Mouse (Mus musculus): ENCODE measurements at regions not wholly inside any gene's neighbourhood (a gene's known extent, or its start where the extent isn't known, plus 50 kb on each side); places are given as distances from the start of the nearest gene placed in this dataset.

- Histone ChIP-seq H3K36me3 (ENCODE audit: control insufficient read depth in 1 of 2, insufficient read depth in 2 of 2, low read length in 2 of 2) (no peaks in the 10 kb centered on the region), H3K27me3 (ENCODE audit: control insufficient read depth in 1 of 2, insufficient read depth in 2 of 2, low read length in 2 of 2) (no peaks in the 10 kb centered on the region), H3K27ac (ENCODE audit: control insufficient read depth, low read depth, low read length) (no peak overlapping the region), H3K4me3 (ENCODE audit: control insufficient read depth in 1 of 2, insufficient read depth in 1 of 2, low read depth in 2 of 2, low read length in 2 of 2) (no peak overlapping the region), H3K4me1 (ENCODE audit: control insufficient read depth in 1 of 2, insufficient read depth in 2 of 2, low read length in 2 of 2) (no peaks in the 10 kb centered on the region), H3K9ac (ENCODE audit: control insufficient read depth, low read depth, low read length, poor library complexity, severe bottlenecking) (no peak overlapping the region), H3K9me3 (replicated peaks; ENCODE audit: insufficient read depth, low read length) (no peaks in the 10 kb centered on the region), H3K79me2 (ENCODE audit: control insufficient read depth, insufficient read depth, low read length, poor library complexity) (no peaks in the 10 kb centered on the region)
- no peak for TF ChIP-seq GABPA (IDR thresholded peaks at IDR 0.05; ENCODE audit: low read depth, low read length)
- DNase-seq (ENCODE audit: low read depth, low spot score), result no peak
These were observed 624.7 kb upstream of the Gm10131 start for GRCm38 (mm10) chr8:34736214-34736613.

- Histone ChIP-seq H3K9ac (ENCODE audit: control insufficient read depth, low read depth, low read length, poor library complexity, severe bottlenecking) (no peak overlapping the region), H3K4me1 (ENCODE audit: control insufficient read depth in 1 of 2, insufficient read depth in 2 of 2, low read length in 2 of 2) (no peaks in the 10 kb centered on the region), H3K27me3 (ENCODE audit: control insufficient read depth in 1 of 2, insufficient read depth in 2 of 2, low read length in 2 of 2) (no peaks in the 10 kb centered on the region), H3K36me3 (ENCODE audit: control insufficient read depth in 1 of 2, insufficient read depth in 2 of 2, low read length in 2 of 2) (no peaks in the 10 kb centered on the region), H3K79me2 (ENCODE audit: control insufficient read depth, insufficient read depth, low read length, poor library complexity) (no peaks in the 10 kb centered on the region), H3K27ac (ENCODE audit: control insufficient read depth, low read depth, low read length) (no peak overlapping the region), H3K9me3 (replicated peaks; ENCODE audit: insufficient read depth, low read length) (no peaks in the 10 kb centered on the region), H3K4me3 (ENCODE audit: control insufficient read depth in 1 of 2, insufficient read depth in 1 of 2, low read depth in 2 of 2, low read length in 2 of 2) (no peak overlapping the region)
- no peak for DNase-seq (ENCODE audit: low read depth, low spot score)
- TF ChIP-seq NELFE (IDR thresholded peaks at IDR 0.05; ENCODE audit: low read depth, low read length) (no peak), MEF2A (IDR thresholded peaks at IDR 0.05; ENCODE audit: extremely low read depth, insufficient replicate concordance, low read depth, low read length, poor library complexity, severe bottlenecking) (no peak), ELF1 (IDR thresholded peaks at IDR 0.05; ENCODE audit: low read depth, low read length) (no peak), SMC3 (IDR thresholded peaks at IDR 0.05; ENCODE audit: low read depth, low read length) (no peak), USF2 (IDR thresholded peaks at IDR 0.05; ENCODE audit: borderline replicate concordance in 1 of 2, insufficient read depth in 1 of 2, low read depth in 1 of 2, low read length in 2 of 2) (no peak), ZKSCAN1 (IDR thresholded peaks at IDR 0.05; ENCODE audit: low read depth, low read length) (no peak), MAX (IDR thresholded peaks at IDR 0.05; ENCODE audit: low read length) (no peak), CHD2 (IDR thresholded peaks at IDR 0.05; ENCODE audit: low read length) (no peak), SIN3A (IDR thresholded peaks at IDR 0.05; ENCODE audit: low read length) (no peak), NRF1 (IDR thresholded peaks at IDR 0.05; ENCODE audit: insufficient read depth, low read depth, low read length, poor library complexity, severe bottlenecking) (no peak), RAD21 (IDR thresholded peaks at IDR 0.05; ENCODE audit: low read depth, low read length) (no peak), JUND (IDR thresholded peaks at IDR 0.05; ENCODE audit: low read depth, low read length) (no peak), CHD1 (IDR thresholded peaks at IDR 0.05; ENCODE audit: low read depth, low read length) (no peak), GABPA (IDR thresholded peaks at IDR 0.05; ENCODE audit: low read depth, low read length) (no peak), USF1 (IDR thresholded peaks at IDR 0.05; ENCODE audit: low read depth, low read length) (no peak), CTCF (IDR thresholded peaks at IDR 0.05 in 2 of 3, conservative IDR thresholded peaks at IDR 0.05 in 1 of 3; ENCODE audit: control insufficient read depth in 1 of 3, insufficient read depth in 1 of 3, low read depth in 2 of 3, low read length in 3 of 3, poor library complexity in 1 of 3, severe bottlenecking in 1 of 3) (no peak), MAZ (IDR thresholded peaks at IDR 0.05; ENCODE audit: low read depth, low read length) (no peak), E2F4 (IDR thresholded peaks at IDR 0.05; ENCODE audit: borderline replicate concordance, low read depth, low read length) (no peak)
These were observed 623.5 kb upstream of the Gm10131 start for GRCm38 (mm10) chr8:34735006-34735405.

Measured in MEL (cell line).